Mouse (Mus musculus) thymus, adult 2 months (tissue): Measurements from ENCODE around the gene Actr1a.

ENCODE experiments used
- CTCF ChIP-seq: fragments of 200-500 bp; IDR thresholded peaks from 2 replicates; pipeline ENCODE4 v1.5.1; 2012; ENCODE audit warnings: mild to moderate bottlenecking, control low read depth, low read length, moderate library complexity, borderline replicate concordance; ENCODE audit not compliant: control insufficient read depth, poor library complexity, insufficient read depth; ENCODE audit errors: extremely low read depth
- POLR2A ChIP-seq: fragments of 200-500 bp; IDR thresholded peaks from 2 replicates; pipeline ENCODE4 v1.6.1; 2012; ENCODE audit warnings: mild to moderate bottlenecking, low read length, control low read depth, moderate library complexity; ENCODE audit not compliant: control insufficient read depth, poor library complexity, insufficient read depth; ENCODE audit errors: extremely low read depth

- TF ChIP-seq CTCF (no peak), POLR2A (no peak)
Measured at GRCm38 (mm10) chr19:46363294-46364009, 32.1 kb downstream of the Actr1a start.
